Mouse (Mus musculus) cerebellum, adult 18-20 months (tissue): ENCODE measurements at regions not wholly inside any gene's neighbourhood (a gene's known extent, or its start where the extent isn't known, plus 50 kb on each side); places are given as distances from the start of the nearest gene placed in this dataset.

Experiments used
- DNase-seq, 2 experiments: peaks; one replicate each; pipeline ENCODE4 v3.0.0; 2021

- no peak for DNase-seq
Measured at GRCm38 (mm10) chr6:93623541-93623940, 660.2 kb downstream of the Magi1 start.

GRCm38 (mm10) chr6:93616926-93617325 lies 666.8 kb downstream of the Magi1 start:
- no peak for DNase-seq

DNA sequence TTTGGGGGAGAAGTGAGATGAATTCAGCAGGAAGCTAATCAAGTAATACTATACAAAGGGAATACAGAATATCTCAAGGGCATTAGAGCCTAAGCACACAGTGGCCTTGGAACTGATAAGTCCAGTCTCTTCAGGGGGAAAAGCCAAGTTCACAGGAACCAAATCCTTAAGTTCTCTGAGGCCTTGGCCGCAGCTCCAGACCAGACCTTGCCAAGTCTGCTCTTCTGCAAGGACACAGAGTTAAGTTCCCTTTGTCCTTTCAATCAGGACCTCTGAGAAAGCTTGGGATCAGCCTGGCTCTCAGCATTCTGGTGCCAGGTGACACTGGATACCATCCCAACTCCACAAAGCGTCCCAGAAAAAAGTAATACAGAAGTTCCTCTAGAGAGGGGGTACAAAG lies 657.1 kb upstream of the Adamts9 start:
- no peak for DNase-seq

GRCm38 (mm10) chr6:93599371-93599770 lies 656.1 kb upstream of the Adamts9 start:
- DNase-seq, result no peak

DNA sequence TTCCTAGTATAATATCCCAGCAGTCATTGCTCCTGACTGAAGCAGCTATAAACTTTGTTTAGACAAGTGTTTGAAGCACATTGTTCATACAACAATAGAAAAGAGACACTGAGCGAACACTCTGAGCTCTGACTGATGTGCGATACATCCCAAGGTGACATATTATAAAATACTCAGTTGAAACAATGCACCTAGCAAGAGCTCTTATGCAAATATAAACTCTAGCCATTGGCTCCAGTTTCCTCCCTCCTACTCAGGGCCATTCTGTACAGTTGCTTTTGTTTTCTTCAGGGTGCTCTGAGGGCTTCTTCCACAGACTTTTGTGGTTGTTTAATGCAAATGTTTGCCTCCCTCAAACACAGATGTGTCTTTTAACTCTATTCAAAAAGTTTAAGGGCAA lies 646.6 kb upstream of the Adamts9 start:
- DNase-seq, result no peak

DNA sequence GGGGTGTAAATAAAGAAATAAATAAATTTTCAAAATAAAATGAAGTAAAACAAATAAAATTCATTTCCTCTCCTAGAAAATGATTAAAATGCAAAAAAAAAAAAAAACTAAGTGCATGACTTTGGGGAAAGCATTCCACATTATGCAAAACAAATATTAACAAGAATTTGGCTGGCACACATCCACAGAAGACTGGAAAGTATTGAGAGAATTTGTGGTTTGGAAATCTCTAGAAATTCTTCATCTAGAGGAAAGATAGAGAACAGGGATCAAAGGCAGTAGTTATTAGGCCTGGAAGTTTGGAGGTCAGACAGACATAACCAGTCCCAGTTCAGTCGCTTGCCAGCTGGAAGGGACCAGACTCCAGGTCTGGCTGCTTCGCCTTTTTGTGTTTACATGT lies 643.6 kb upstream of the Adamts9 start:
- DNase-seq, result no peak

DNA sequence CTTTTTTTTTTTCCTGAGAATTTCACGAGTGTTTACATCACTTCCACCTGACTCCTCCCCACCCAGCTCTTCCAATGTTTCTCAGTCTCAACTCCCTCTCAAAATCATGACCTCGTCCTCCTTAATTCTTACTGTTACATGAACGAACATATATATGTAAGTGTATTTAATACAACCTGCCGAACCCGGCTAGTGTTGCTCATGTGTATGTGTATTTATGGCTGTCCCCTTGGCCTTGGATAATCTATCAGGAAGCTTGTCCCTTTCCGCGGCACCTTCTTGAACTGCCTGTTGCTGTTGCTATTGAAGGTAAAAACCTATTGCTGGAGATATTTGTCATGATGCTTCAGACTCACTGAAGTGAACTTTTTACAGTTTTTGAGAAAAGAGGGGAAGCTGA lies 637.8 kb upstream of the Adamts9 start:
- DNase-seq, result no peak

DNA sequence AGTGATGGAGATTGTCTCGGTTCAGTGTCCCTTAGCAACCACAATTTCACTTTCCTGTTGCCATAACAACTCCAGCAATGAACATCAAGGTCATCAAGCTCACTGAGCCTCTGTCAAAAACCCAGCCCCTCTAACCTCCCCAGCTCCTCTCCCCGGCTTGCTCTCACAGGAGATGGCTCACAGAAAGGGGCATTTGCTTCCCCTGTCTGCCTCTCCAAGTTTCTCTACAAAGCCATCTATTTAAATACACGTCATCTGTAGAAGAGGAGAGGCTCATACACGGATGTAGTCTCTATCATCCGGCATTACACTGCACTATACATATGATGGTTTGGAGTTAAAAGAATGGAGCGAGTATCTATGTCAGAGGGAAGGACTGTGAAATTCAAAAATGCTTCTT lies 637.4 kb upstream of the Adamts9 start:
- no peak for DNase-seq

GRCm38 (mm10) chr6:93575249-93575648 lies 632.0 kb upstream of the Adamts9 start:
- DNase-seq, result no peak

- no peak for DNase-seq
Measured at GRCm38 (mm10) chr6:93573679-93574635, 630.7 kb upstream of the Adamts9 start.

GRCm38 (mm10) chr6:93569866-93570265 lies 626.6 kb upstream of the Adamts9 start:
- no peak for DNase-seq

GRCm38 (mm10) chr6:93569211-93569610 lies 625.9 kb upstream of the Adamts9 start:
- DNase-seq, result no peak

GRCm38 (mm10) chr6:93566661-93567060 lies 623.4 kb upstream of the Adamts9 start:
- DNase-seq, result no peak

DNA sequence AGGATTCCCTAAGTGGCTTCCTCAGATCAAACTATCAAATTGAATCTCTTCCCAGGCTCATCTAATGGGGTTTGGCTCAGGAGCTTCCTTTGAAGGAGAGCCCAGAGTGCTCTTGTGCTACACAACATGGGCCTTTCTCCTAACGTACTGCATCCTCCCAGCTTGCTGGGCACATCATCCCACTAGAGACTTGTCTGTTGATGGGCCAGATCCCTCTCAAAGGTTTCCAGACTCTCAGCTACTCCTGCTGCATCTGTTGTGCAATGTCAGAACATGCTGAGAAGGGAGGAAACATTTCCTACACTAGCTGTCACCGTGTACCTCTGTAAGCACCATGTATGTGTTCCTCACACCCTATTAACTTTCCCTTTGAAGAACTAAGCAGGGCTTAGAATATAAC lies 605.0 kb upstream of the Adamts9 start:
- DNase-seq, result no peak

DNA sequence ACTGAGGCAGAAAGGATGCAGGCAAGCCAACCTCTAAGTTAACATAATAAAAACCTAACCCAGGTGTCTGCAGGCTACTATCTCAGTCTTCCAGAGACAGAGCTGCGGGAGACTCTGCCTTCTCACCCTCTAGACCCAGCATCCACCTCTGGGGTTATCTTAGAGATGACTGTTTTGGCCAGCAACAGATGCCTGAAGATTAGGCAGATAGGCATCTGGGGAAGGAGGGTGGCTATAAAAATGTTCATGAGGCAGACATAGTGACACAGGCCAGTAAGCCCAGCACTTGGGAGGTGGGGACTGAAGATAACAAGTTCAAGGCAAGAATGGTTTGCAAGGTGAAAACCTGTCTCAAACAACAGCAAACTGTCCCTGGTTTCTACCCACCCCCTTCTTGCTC lies 601.0 kb upstream of the Adamts9 start:
- DNase-seq, result no peak

DNA sequence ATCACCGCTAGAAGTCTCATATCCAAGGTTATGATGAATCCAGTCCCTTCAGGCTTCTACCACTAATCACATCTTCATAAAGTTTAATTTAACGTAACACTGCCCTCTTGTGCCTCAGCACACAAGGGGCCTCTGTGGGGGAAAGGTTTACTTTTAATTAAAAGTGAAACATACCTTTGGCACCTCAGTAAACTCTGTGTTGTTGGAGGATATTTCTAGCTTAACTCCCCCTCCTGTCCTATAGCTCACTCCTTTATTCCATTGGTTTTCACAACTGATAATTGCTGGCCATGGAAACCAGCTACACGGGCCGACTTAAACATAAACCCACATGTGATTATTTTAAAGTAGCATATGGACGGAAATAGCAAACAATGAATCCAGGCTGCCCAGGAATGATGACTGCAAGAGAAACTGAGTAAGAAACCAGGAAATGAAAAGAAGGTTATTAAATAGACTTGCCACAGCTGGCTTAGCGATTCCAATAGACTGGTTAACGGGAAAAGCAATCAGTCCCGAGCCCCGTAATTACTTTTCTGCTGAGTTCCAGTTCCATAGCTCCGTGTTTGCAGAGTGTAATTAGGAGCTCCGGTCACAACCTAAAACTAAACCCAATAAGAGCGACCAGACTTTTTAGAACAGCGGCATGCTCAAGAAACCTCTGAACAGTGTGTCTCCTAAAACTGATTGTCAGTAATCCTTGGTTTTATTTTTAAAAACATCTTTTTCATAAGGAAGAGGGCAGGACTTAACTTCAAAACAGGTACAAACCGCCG lies 600.2 kb upstream of the Adamts9 start:
- no peak for DNase-seq

GRCm38 (mm10) chr6:93539583-93539982 lies 596.3 kb upstream of the Adamts9 start:
- no peak for DNase-seq

GRCm38 (mm10) chr6:93539171-93539570 lies 595.9 kb upstream of the Adamts9 start:
- DNase-seq, result no peak

- no peak for DNase-seq
Measured at GRCm38 (mm10) chr6:93537971-93538370, 594.7 kb upstream of the Adamts9 start.

- DNase-seq, result no peak
Measured at GRCm38 (mm10) chr6:93537126-93537525, 593.8 kb upstream of the Adamts9 start.

DNA sequence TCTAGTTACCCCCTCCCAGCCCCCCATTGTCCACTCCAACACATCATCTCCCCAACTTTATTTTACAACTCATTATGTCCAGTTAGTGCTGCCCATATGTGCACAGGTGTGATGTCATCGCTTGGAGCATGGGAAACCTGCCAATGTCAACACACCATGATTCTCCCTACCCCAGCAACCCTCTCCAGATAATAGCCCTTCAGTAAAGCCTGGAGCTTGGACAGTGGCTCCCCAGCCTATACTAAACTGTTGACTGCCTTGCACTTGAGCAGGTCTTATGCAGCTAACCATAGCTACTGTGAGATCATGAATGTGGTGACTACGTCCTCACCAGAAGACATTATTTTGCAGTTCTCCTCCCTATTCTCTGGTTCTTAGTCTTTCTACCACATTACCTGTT lies 570.5 kb upstream of the Adamts9 start:
- DNase-seq, result no peak

DNA sequence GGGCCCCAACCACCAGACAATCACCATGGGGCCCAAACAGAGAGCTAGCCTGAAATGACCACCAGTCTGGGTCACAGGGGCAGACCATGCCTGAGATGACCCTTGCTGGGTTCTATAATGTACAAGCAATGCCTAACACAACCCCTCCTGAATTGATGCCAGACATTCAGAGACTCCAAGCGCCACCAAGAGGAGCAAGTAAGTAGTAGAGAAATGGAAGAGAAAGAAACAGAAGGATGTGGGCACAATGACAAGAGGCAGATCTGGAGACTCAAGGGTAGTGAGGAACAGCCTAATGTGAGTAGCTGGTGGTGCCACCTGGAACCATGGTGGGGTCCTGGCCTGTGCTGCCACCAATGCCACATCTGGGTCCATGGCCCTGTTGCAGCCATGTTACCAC lies 566.6 kb upstream of the Adamts9 start:
- no peak for DNase-seq

GRCm38 (mm10) chr6:93497824-93498223 lies 554.5 kb upstream of the Adamts9 start:
- DNase-seq, result no peak

GRCm38 (mm10) chr6:93488441-93488955 lies 545.2 kb upstream of the Adamts9 start:
- no peak for DNase-seq
